Mouse (Mus musculus) forebrain, embryonic 11.5 days (tissue): ENCODE measurements around the gene Vps9d1. TPM values are rescaled to one million over a fixed set of nuclear protein-coding genes. Genes with fewer than 3 reads are reported as not detected.
"Not testable (repeated sequence)": the region's sequence is repeated elsewhere in the genome, so short reads cannot be mapped to it uniquely, and the experiment has no call there.

Source experiments
- ATAC-seq: fragments of 200-750 bp; cut with Nextera tagmentation; replicated peaks from 2 replicates; pipeline ENCODE4 v1.8.0; 2017; ENCODE audit warnings: moderate TSS enrichment; ENCODE audit not compliant: low FRiP score
- DNase-seq: peaks from one replicate; pipeline ENCODE4 v3.0.0-alpha.2; 2017; ENCODE audit warnings: low spot score
- H3K27ac ChIP-seq: fragments of 300-500 bp; sonication (generic); 2 replicates; pipeline ENCODE4 v1.5.1; 2014; ENCODE audit warnings: low read depth, low read length
- H3K27me3 ChIP-seq: fragments of 300-500 bp; sonication (generic); 2 replicates; pipeline ENCODE4 v1.6.1; 2014; ENCODE audit warnings: mild to moderate bottlenecking, low read length, mixed read lengths; ENCODE audit not compliant: control insufficient read depth, insufficient read depth
- H3K36me3 ChIP-seq: fragments of 300-500 bp; sonication (generic); 2 replicates; pipeline ENCODE4 v1.6.1; 2014; ENCODE audit warnings: mild to moderate bottlenecking, low read length, moderate library complexity, mixed read lengths; ENCODE audit not compliant: control insufficient read depth, insufficient read depth
- H3K4me1 ChIP-seq: fragments of 300-500 bp; sonication (generic); replicated peaks from 2 replicates; pipeline ENCODE4 v1.6.1; 2014; ENCODE audit warnings: low read length, mixed read lengths; ENCODE audit not compliant: control insufficient read depth, insufficient read depth
- H3K4me2 ChIP-seq: fragments of 300-500 bp; sonication (generic); 2 replicates; pipeline ENCODE4 v1.6.1; 2014; ENCODE audit warnings: low read depth, mild to moderate bottlenecking, low read length, moderate library complexity, mixed read lengths; ENCODE audit not compliant: severe bottlenecking
- H3K4me3 ChIP-seq: fragments of 300-500 bp; sonication (generic); 2 replicates; pipeline ENCODE4 v1.5.1; 2014; ENCODE audit warnings: low read depth, low read length
- H3K9ac ChIP-seq: fragments of 300-500 bp; sonication (generic); 2 replicates; pipeline ENCODE4 v1.6.1; 2014; ENCODE audit warnings: low read length
- H3K9me3 ChIP-seq: fragments of 300-500 bp; sonication (generic); 2 replicates; pipeline ENCODE4 v1.6.1; 2016; ENCODE audit warnings: low read length, mixed read lengths; ENCODE audit not compliant: control insufficient read depth
- WGBS: fragments of 180-500 bp; shearing (Covaris S2); extraction: QIAGEN DNeasy Blood & Tissue Kit; methylation state at CpG from one replicate; pipeline ENCODE4 v1.1.7; 2014; 5-methylcytosine and 5-hydroxymethylcytosine counted together
- polyA plus RNA-seq: library from polyadenylated mRNA; unstranded; fragments of >200 nt; fragmentation: Nextera tagmentation; extraction: Ambion mirVana; gene quantifications from 2 replicates; pipeline ENCODE4 v1.2.1, GENCODE M21; 2014

Gene Vps9d1
- polyA plus RNA-seq, 1 experiment from 2014 or later: 27.3 TPM

GRCm38 (mm10) chr8:123284493-123284892, 30.3 kb upstream of the Vps9d1 start:
- WGBS: 95% methylated on average over 5 of the region's 5 CpGs
- no peak overlapping the region for H3K9ac ChIP-seq

DNA sequence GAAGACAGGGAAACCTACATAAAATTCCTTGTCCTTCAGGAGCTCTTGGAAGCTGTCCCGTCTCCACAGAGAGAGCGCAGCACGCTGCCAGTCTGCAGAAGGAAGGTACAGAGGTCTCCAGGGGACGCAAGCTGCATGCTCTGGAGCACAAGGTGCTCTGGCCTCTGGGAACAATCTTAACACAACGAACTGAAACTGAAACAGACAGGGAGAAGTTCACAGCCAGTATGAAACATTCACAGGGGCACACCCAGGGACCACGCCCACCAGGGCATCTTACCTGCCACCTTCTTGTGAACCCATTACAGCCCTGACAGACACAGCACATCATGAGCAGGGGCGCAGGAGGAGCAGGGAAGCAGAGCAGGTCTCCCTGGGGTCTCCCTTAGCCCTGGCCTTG, 29.8 kb upstream of the Vps9d1 start:
- Histone ChIP-seq H3K9me3 (no peaks in the 10 kb centered on the region), H3K4me2 (no peak overlapping the region), H3K27me3 (no peaks in the 10 kb centered on the region), H3K4me1 (no peaks in the 10 kb centered on the region), H3K9ac (no peak overlapping the region), H3K36me3 (no peaks in the 10 kb centered on the region; the same call in 1 of the 2 replicates), H3K4me3 (no peak overlapping the region), H3K27ac (no peak overlapping the region)
- DNase-seq: no peak
- 92% methylated on average over 7 of the region's 7 CpGs for WGBS
- no peak for ATAC-seq

More at GRCm38 (mm10) chr8:123284493-123284892, 30.3 kb upstream of the Vps9d1 start:
- Histone ChIP-seq H3K4me1 (no peaks in the 10 kb centered on the region), H3K27me3 (no peaks in the 10 kb centered on the region), H3K9me3 (no peaks in the 10 kb centered on the region), H3K27ac (no peak overlapping the region), H3K4me2 (no peak overlapping the region), H3K4me3 (no peak overlapping the region), H3K36me3 (no peaks in the 10 kb centered on the region; the same call in 1 of the 2 replicates)
- ATAC-seq (no peak), DNase-seq (no peak)

DNA sequence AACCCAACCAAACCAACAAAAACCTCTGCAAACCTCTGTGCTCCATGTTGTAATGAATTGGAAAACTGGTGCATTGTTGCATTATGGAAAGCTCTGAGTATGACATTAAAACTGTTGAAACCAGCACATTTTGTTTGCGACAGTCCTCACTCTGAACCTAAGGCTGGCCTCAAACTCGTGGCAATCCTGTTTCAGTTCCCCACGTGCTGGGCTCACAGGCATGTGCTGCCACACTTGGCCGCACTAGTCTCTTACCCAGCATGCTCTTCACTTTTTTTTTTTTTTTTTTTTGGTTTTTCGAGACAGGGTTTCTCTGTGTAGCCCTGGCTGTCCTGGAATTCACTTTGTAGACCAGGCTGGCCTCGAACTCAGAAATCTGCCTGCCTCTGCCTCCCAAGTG, 28.8 kb upstream of the Vps9d1 start:
- H3K4me2 ChIP-seq, H3K4me3 ChIP-seq, H3K4me1 ChIP-seq, ATAC-seq, H3K9me3 ChIP-seq, H3K9ac ChIP-seq, H3K27ac ChIP-seq, H3K27me3 ChIP-seq, H3K36me3 ChIP-seq, DNase-seq: not testable (repeated sequence)
- 92% methylated on average over 4 of the region's 6 CpGs for WGBS

DNA sequence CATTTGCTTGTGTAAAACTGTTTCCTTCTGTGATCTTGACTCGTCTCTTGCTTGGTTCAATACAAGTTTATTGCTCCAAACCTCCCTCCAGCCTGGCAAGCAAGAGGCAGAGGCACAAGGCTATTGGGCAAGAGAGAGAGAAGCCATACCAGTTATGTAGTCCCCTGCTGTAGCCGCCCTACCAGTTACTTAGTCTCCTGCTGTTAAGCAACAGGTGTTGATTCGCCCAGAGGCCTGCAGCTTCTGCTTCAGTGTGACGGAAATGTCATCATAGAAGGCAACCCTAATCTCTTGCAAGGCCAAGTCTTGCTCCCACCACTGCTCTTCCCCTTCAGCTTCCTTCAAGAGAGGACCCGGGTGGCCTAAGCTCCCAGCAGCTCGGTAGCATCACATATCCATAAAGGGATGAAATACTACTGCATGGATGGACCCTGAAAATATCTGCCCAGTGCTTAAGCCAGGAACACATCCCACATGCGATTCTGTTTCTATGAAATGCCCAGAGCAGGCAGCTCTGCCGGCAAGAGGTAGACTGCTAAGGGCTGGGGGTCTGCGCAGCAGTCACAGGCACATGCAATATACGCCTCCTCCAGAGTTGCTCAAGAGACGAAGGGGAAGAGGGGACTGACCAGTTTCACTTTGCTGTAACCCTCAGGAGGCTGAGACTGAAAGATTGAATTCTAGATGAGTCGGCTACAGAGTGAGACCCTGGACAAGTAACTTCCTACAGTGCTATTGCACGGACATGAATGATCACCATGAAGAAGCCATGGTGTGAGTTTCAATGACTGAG, 26.4 kb upstream of the Vps9d1 start:
- 87% methylated on average over 13 of the region's 13 CpGs for WGBS
- no peak for DNase-seq
- no peaks in the 10 kb centered on the region for H3K4me1 ChIP-seq
- no peak overlapping the region for H3K4me2 ChIP-seq
- H3K4me3 ChIP-seq: no peak overlapping the region
- ATAC-seq: no peak
- no peak overlapping the region for H3K9ac ChIP-seq
- no peaks in the 10 kb centered on the region for H3K9me3 ChIP-seq
- no peak overlapping the region for H3K27ac ChIP-seq
- no peaks in the 10 kb centered on the region for H3K27me3 ChIP-seq
- H3K36me3 ChIP-seq: no peaks in the 10 kb centered on the region; the same call in 1 of the 2 replicates

DNA sequence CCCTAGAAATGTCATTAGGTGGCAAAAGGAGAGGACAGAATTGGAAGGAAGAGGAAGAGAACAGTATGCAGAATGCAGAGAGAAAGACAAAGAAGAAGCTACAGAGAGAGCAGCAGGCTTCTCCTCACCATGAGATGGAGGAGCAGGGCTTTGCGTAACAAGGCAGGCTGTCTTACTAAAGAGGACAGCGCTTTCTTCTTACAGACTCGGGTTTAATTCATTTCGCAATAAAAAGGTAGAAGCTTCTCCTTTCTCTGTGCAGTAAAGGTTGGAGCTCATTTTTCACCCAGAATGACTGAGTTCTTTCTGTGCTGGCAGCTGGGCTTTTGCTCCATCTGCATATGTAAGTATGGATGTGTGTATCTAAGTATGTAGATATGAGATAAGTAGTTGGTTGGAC, 25.7 kb upstream of the Vps9d1 start:
- WGBS: 95% methylated on average over 4 of the region's 4 CpGs
- no peaks in the 10 kb centered on the region; the same call in 1 of the 2 replicates for H3K36me3 ChIP-seq
- no peak for DNase-seq

DNA sequence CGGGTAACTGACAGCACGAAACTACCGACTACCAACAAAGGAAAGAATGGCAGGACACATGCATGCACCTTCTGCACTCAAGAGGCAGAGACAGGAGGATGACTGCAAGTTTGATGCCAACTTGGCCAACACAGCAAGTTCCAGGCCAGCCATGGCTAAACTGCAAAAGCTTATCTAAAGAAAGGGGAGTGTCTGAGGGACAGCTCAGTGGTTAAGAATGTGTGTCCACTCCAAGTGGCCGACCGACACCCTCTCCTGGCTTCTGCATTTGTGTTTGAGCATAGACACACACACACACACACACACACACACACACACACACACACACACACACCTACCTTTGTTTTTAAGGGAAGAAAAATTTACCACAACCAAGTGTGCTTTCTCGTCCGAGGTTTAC, 24.3 kb upstream of the Vps9d1 start:
- WGBS: 81% methylated on average over 7 of the region's 7 CpGs
- H3K36me3 ChIP-seq: no peaks in the 10 kb centered on the region; the same call in 1 of the 2 replicates
- ATAC-seq: no peak

More for the DNA sequence above, 25.7 kb upstream of the Vps9d1 start:
- H3K4me1 ChIP-seq: no peaks in the 10 kb centered on the region
- no peak overlapping the region for H3K27ac ChIP-seq
- H3K4me2 ChIP-seq: no peak overlapping the region
- H3K27me3 ChIP-seq: no peaks in the 10 kb centered on the region
- ATAC-seq: no peak
- H3K4me3 ChIP-seq: no peak overlapping the region
- no peak overlapping the region for H3K9ac ChIP-seq
- no peaks in the 10 kb centered on the region for H3K9me3 ChIP-seq

DNA sequence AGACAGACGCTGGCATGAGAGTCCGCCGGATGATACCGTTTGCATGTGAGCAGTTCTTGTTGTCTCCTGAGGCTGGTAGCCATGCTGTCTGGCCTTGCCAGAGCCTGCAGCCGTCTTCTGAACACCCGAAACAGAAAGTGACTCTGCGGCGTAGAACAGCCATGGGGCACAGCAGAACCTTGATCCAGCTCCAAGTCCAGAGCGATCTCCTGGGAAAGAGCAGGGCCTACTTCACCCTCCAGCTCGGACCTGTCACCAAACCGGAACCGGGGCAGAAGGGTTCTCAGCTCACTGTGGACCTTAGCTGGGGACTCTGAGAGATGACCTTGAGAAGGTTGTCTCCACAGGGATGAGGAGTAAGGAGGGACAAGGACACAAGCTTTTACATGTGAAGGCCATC, 20.9 kb upstream of the Vps9d1 start:
- Histone ChIP-seq H3K27me3 (no peaks in the 10 kb centered on the region), H3K4me1 (no peaks in the 10 kb centered on the region), H3K36me3 (no peaks in the 10 kb centered on the region), H3K4me2 (no peak overlapping the region), H3K4me3 (no peak overlapping the region), H3K9ac (no peak overlapping the region), H3K27ac (no peak overlapping the region), H3K9me3 (no peaks in the 10 kb centered on the region)
- DNase-seq (no peak), ATAC-seq (no peak)
- 96% methylated on average over 12 of the region's 12 CpGs for WGBS

More for the DNA sequence above, 24.3 kb upstream of the Vps9d1 start:
- no peak overlapping the region for H3K4me3 ChIP-seq
- H3K27me3 ChIP-seq: no peaks in the 10 kb centered on the region
- no peak overlapping the region for H3K9ac ChIP-seq
- DNase-seq: no peak
- no peak overlapping the region for H3K27ac ChIP-seq
- no peaks in the 10 kb centered on the region for H3K4me1 ChIP-seq
- no peak overlapping the region for H3K4me2 ChIP-seq
- no peaks in the 10 kb centered on the region for H3K9me3 ChIP-seq

DNA sequence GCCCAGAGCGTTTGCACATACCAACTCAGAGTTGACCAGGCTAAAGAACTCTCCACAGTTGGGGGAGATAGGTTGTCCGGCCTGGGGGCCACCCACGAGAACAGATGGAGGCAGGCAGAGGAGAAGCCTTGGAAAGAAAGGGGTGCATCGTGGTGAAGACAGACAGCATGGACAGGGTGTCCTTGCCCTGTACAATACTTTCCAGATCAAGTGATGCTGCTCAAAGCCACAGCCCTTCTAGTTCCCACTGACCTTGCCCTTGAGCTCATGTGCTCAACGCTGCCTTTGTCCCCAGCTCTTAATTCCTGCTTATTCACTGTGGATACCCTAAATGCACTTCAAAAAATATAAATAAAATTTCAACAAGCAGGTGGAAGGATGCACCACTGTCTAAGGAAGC, 20.3 kb upstream of the Vps9d1 start:
- no peak overlapping the region for H3K27ac ChIP-seq
- DNase-seq (no peak), ATAC-seq (no peak)
- no peaks in the 10 kb centered on the region for H3K4me1 ChIP-seq
- no peaks in the 10 kb centered on the region; the same call in 1 of the 2 replicates for H3K36me3 ChIP-seq
- no peak overlapping the region for H3K4me2 ChIP-seq
- WGBS: 87% methylated on average over 5 of the region's 5 CpGs
- H3K27me3 ChIP-seq: no peaks in the 10 kb centered on the region
- H3K9me3 ChIP-seq: no peaks in the 10 kb centered on the region
- H3K9ac ChIP-seq: no peak overlapping the region
- H3K4me3 ChIP-seq: no peak overlapping the region

GRCm38 (mm10) chr8:123271901-123272300, 17.8 kb upstream of the Vps9d1 start:
- 87% methylated on average over 4 of the region's 4 CpGs for WGBS
- no peaks in the 10 kb centered on the region for H3K4me1 ChIP-seq
- DNase-seq (no peak), ATAC-seq (no peak)
- no peaks in the 10 kb centered on the region; the same call in 1 of the 2 replicates for H3K36me3 ChIP-seq
- H3K4me2 ChIP-seq: no peak overlapping the region
- H3K9me3 ChIP-seq: no peaks in the 10 kb centered on the region
- no peak overlapping the region for H3K27ac ChIP-seq
- no peaks in the 10 kb centered on the region for H3K27me3 ChIP-seq
- H3K4me3 ChIP-seq: no peak overlapping the region
- H3K9ac ChIP-seq: no peak overlapping the region
